Mouse (Mus musculus): ENCODE results near the gene Ap3m1. TPM values are rescaled to one million over a fixed set of nuclear protein-coding genes. Genes with fewer than 3 reads are reported as not detected.

Ap3m1 gene
- polyA plus RNA-seq, 1 experiment from 2014 or later, result 78.9 TPM

GRCm38 (mm10) chr14:21034791-21035190 lies 17.5 kb downstream of the Ap3m1 start:
- H3K4me3 ChIP-seq, result no peak overlapping the region
- WGBS, result 92% methylated on average over 3 of the region's 3 CpGs
- peaks cover 13% of the 10 kb centered on the region for H3K4me1 ChIP-seq
- no peaks in the 10 kb centered on the region for H3K9me3 ChIP-seq
- peaks cover 69% of the 10 kb centered on the region for H3K36me3 ChIP-seq
- no peaks in the 10 kb centered on the region for H3K27me3 ChIP-seq
- no peak overlapping the region for H3K27ac ChIP-seq
- no peak for ATAC-seq (ENCODE audit: low FRiP score, low read depth)
- no peak overlapping the region for H3K4me2 ChIP-seq (replicated peaks)
- H3K9ac ChIP-seq, result no peak overlapping the region

- H3K4me2 ChIP-seq (replicated peaks), result no peak overlapping the region
- ATAC-seq (ENCODE audit: low FRiP score, low read depth), result no peak
- H3K27me3 ChIP-seq, result no peaks in the 10 kb centered on the region
- peaks cover 69% of the 10 kb centered on the region for H3K36me3 ChIP-seq
- H3K27ac ChIP-seq, result no peak overlapping the region
- no peak overlapping the region for H3K4me3 ChIP-seq
- peaks cover 13% of the 10 kb centered on the region for H3K4me1 ChIP-seq
- 92% methylated on average over 4 of the region's 4 CpGs for WGBS
- H3K9me3 ChIP-seq, result no peaks in the 10 kb centered on the region
- no peak overlapping the region for H3K9ac ChIP-seq
Observed at GRCm38 (mm10) chr14:21034271-21034670, 18.0 kb downstream of the Ap3m1 start.

- Histone ChIP-seq H3K36me3 (peaks cover 66% of the 10 kb centered on the region), H3K27ac (peak overlapping the region; percentile 48), H3K4me2 (replicated peaks) (no peak overlapping the region), H3K9ac (0 out of 2 replicates have a peak overlapping the region, but pooled peaks have one; percentile 19), H3K9me3 (no peaks in the 10 kb centered on the region), H3K27me3 (no peaks in the 10 kb centered on the region), H3K4me3 (no peak overlapping the region), H3K4me1 (peaks cover 13% of the 10 kb centered on the region)
- ATAC-seq (ENCODE audit: low FRiP score, low read depth), result peak; percentile 66; the same call in 1 of the 2 replicates
- WGBS, result 49% methylated on average over 6 of the region's 6 CpGs
Observed at GRCm38 (mm10) chr14:21031783-21032511, 20.4 kb downstream of the Ap3m1 start.

- H3K36me3 ChIP-seq, result peaks cover 70% of the 10 kb centered on the region
- H3K9me3 ChIP-seq, result no peaks in the 10 kb centered on the region
- H3K27ac ChIP-seq, result no peak overlapping the region
- H3K4me2 ChIP-seq (replicated peaks), result no peak overlapping the region
- no peak overlapping the region for H3K9ac ChIP-seq
- 91% methylated on average over 11 of the region's 11 CpGs for WGBS
- peaks cover 13% of the 10 kb centered on the region for H3K4me1 ChIP-seq
- no peak for ATAC-seq (ENCODE audit: low FRiP score, low read depth)
- H3K4me3 ChIP-seq, result no peak overlapping the region
- no peaks in the 10 kb centered on the region for H3K27me3 ChIP-seq
Observed at GRCm38 (mm10) chr14:21029025-21029659, 23.2 kb downstream of the Ap3m1 start.

- Histone ChIP-seq H3K4me1 (peaks cover 13% of the 10 kb centered on the region), H3K27ac (no peak overlapping the region), H3K4me3 (no peak overlapping the region), H3K27me3 (no peaks in the 10 kb centered on the region), H3K9ac (no peak overlapping the region), H3K4me2 (replicated peaks) (no peak overlapping the region), H3K36me3 (peaks cover 77% of the 10 kb centered on the region), H3K9me3 (no peaks in the 10 kb centered on the region)
- ATAC-seq (ENCODE audit: low FRiP score, low read depth), result no peak
Observed at GRCm38 (mm10) chr14:21027542-21027941, 24.8 kb downstream of the Ap3m1 start.

GRCm38 (mm10) chr14:21020435-21020834 lies 31.9 kb downstream of the Ap3m1 start:
- Histone ChIP-seq H3K9ac (no peak overlapping the region), H3K36me3 (peaks cover 79% of the 10 kb centered on the region), H3K4me3 (no peak overlapping the region), H3K4me2 (replicated peaks) (no peak overlapping the region), H3K4me1 (no peaks in the 10 kb centered on the region), H3K27me3 (no peaks in the 10 kb centered on the region), H3K27ac (no peak overlapping the region), H3K9me3 (no peaks in the 10 kb centered on the region)
- 91% methylated on average over 8 of the region's 8 CpGs for WGBS
- no peak for ATAC-seq (ENCODE audit: low FRiP score, low read depth)

GRCm38 (mm10) chr14:21018977-21019376 lies 33.3 kb downstream of the Ap3m1 start:
- no peaks in the 10 kb centered on the region for H3K4me1 ChIP-seq
- 50% methylated on average over 3 of the region's 3 CpGs for WGBS
- H3K9me3 ChIP-seq, result no peaks in the 10 kb centered on the region
- no peak for ATAC-seq (ENCODE audit: low FRiP score, low read depth)
- peaks cover 71% of the 10 kb centered on the region for H3K36me3 ChIP-seq
- H3K9ac ChIP-seq, result no peak overlapping the region
- no peak overlapping the region for H3K27ac ChIP-seq
- no peak overlapping the region for H3K4me2 ChIP-seq (replicated peaks)
- no peaks in the 10 kb centered on the region for H3K27me3 ChIP-seq
- H3K4me3 ChIP-seq, result no peak overlapping the region

- Histone ChIP-seq H3K9me3 (no peaks in the 10 kb centered on the region), H3K4me1 (no peaks in the 10 kb centered on the region), H3K36me3 (peaks cover 73% of the 10 kb centered on the region), H3K4me2 (replicated peaks) (no peak overlapping the region), H3K27me3 (no peaks in the 10 kb centered on the region), H3K27ac (no peak overlapping the region), H3K4me3 (no peak overlapping the region), H3K9ac (no peak overlapping the region)
- no peak for ATAC-seq (ENCODE audit: low FRiP score, low read depth)
- 92% methylated on average over 5 of the region's 5 CpGs for WGBS
Observed at GRCm38 (mm10) chr14:21017871-21018270, 34.4 kb downstream of the Ap3m1 start.

- Histone ChIP-seq H3K27ac (no peak overlapping the region), H3K4me1 (no peaks in the 10 kb centered on the region), H3K9me3 (no peaks in the 10 kb centered on the region), H3K4me2 (replicated peaks) (no peak overlapping the region), H3K27me3 (no peaks in the 10 kb centered on the region), H3K36me3 (peaks cover 65% of the 10 kb centered on the region), H3K4me3 (no peak overlapping the region), H3K9ac (no peak overlapping the region)
- no peak for ATAC-seq (ENCODE audit: low FRiP score, low read depth)
- WGBS, result 86% methylated on average over 5 of the region's 5 CpGs
Observed at GRCm38 (mm10) chr14:21013800-21014334, 38.4 kb downstream of the Ap3m1 start.

GRCm38 (mm10) chr14:20999617-21000016 lies 52.7 kb downstream of the Ap3m1 start:
- no peak overlapping the region for H3K27ac ChIP-seq
- H3K4me1 ChIP-seq, result no peaks in the 10 kb centered on the region
- no peak overlapping the region for H3K9ac ChIP-seq
- no peaks in the 10 kb centered on the region for H3K9me3 ChIP-seq
- 81% methylated on average over 4 of the region's 4 CpGs for WGBS
- H3K4me2 ChIP-seq (replicated peaks), result no peak overlapping the region
- peaks cover 47% of the 10 kb centered on the region for H3K36me3 ChIP-seq
- H3K4me3 ChIP-seq, result no peak overlapping the region
- ATAC-seq (ENCODE audit: low FRiP score, low read depth), result no peak
- no peaks in the 10 kb centered on the region for H3K27me3 ChIP-seq

DNA sequence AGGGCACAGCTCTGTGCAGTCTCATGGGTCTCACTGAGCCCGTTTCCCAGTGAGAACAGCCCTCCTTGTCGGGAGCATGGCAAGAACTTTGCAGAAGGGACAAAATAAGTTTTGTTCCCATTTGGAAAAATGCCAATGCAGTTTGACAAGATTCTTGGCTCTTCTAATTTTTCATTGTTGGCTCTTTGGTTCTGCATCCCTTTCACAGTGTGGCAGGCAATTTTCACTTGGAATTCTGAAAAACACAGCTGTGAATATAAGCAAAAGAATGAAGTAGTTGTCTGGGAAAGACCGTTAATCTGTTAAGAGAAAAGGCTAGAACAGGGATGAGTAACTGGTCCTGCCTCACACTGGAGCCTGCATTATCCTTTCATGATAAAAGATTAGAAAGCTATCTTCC lies 54.8 kb downstream of the Ap3m1 start:
- H3K4me3 ChIP-seq, result no peak overlapping the region

DNA sequence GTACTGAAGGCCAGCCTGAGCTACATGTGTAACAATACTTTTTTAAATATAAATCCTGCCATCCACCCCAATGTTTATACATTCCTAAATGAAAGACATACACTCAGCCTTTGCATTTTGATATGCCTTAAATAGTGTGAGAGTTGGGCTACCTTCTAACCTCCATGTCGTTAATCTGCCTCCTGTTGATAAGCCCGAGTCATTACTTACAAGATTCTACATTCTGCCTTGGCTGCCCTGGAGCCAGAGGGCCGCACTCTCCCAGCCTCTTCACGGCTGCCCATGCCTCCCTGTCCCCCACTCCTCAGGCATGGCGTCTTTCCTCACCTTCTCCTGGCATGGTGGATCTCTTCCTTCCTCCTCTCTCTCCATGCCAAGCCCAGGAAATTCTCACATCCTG lies 55.9 kb downstream of the Ap3m1 start:
- H3K4me2 ChIP-seq (replicated peaks), result no peak overlapping the region
- H3K36me3 ChIP-seq, result peaks cover 27% of the 10 kb centered on the region
- 66% methylated on average over 5 of the region's 5 CpGs for WGBS
- H3K4me3 ChIP-seq, result no peak overlapping the region
- no peaks in the 10 kb centered on the region for H3K27me3 ChIP-seq
- no peaks in the 10 kb centered on the region for H3K4me1 ChIP-seq
- peaks cover 4% of the 10 kb centered on the region; the same call in 1 of the 2 replicates for H3K9me3 ChIP-seq
- H3K9ac ChIP-seq, result no peak overlapping the region
- no peak for ATAC-seq (ENCODE audit: low FRiP score, low read depth)
- H3K27ac ChIP-seq, result no peak overlapping the region

More for the DNA sequence above, 54.8 kb downstream of the Ap3m1 start:
- Histone ChIP-seq H3K9me3 (no peaks in the 10 kb centered on the region), H3K4me1 (no peaks in the 10 kb centered on the region), H3K36me3 (peaks cover 28% of the 10 kb centered on the region), H3K27ac (no peak overlapping the region), H3K9ac (no peak overlapping the region), H3K4me2 (replicated peaks) (no peak overlapping the region), H3K27me3 (no peaks in the 10 kb centered on the region)
- 74% methylated on average over 3 of the region's 3 CpGs for WGBS
- ATAC-seq (ENCODE audit: low FRiP score, low read depth), result no peak
